Comparison of ENCODE assay signal across 8 mouse cellular contexts in genomic region chr2:118263151-118263913, GRCm38 (mm10). TPM values are rescaled to one million over a fixed set of nuclear protein-coding genes. Genes with fewer than 3 reads are reported as not detected.
DNase-seq lines count a peak whose midpoint lies in the region; TF ChIP-seq lines count a peak whose summit lies in the region.
"Had no signal": no experiment of that assay in that cellular context is flagged by ENCODE, and none has a peak within 500 bp of the region (broad histone marks: within the 10 kb centered on the region; RNA-seq: fewer than 3 reads in every experiment).

No protein-coding gene starts in this region.

- TF ChIP-seq RAD21 in MEL (IDR thresholded peaks at IDR 0.05; ENCODE audit: low read depth, low read length): peak; percentile 77

- no peak for TF ChIP-seq EP300 in MEL (IDR thresholded peaks at IDR 0.05; ENCODE audit: low read depth in 1 of 2, low read length in 2 of 2)

- H3K79me2 ChIP-seq in MEL (ENCODE audit: control insufficient read depth, insufficient read depth, low read length, poor library complexity): no peaks in the 10 kb centered on the region

- 0 out of 4 replicates have a peak, but pooled peaks cover 0 to 5% of the 10 kb centered on the region in 2 experiments for H3K4me1 ChIP-seq in MEL (ENCODE audit: control insufficient read depth in 1 of 2, insufficient read depth in 2 of 2, low read length in 2 of 2)

- peak; percentile 34 to 70 (median 48) for TF ChIP-seq CTCF in MEL (IDR thresholded peaks at IDR 0.05 in 2 of 3, conservative IDR thresholded peaks at IDR 0.05 in 1 of 3; ENCODE audit: control insufficient read depth in 1 of 3, insufficient read depth in 1 of 3, low read depth in 2 of 3, low read length in 3 of 3, poor library complexity in 1 of 3, severe bottlenecking in 1 of 3)

- no peak overlapping the region for H3K4me3 ChIP-seq in MEL (ENCODE audit: control insufficient read depth in 1 of 2, insufficient read depth in 1 of 2, low read depth in 2 of 2, low read length in 2 of 2)
- H3K4me3 ChIP-seq: limb, embryonic 13.5 days had no signal

- no peaks in the 10 kb centered on the region for H3K36me3 ChIP-seq in MEL (ENCODE audit: control insufficient read depth in 1 of 2, insufficient read depth in 2 of 2, low read length in 2 of 2)
- H3K36me3 ChIP-seq: limb, embryonic 13.5 days had no signal

- H3K27ac ChIP-seq in MEL (ENCODE audit: control insufficient read depth, low read depth, low read length): no peak overlapping the region
- H3K27ac ChIP-seq: limb, embryonic 13.5 days had no signal

- peaks cover 0 to 1% of the 10 kb centered on the region in 2 experiments; a peak in 1 of 4 replicates for H3K27me3 ChIP-seq in MEL (ENCODE audit: control insufficient read depth in 1 of 2, insufficient read depth in 2 of 2, low read length in 2 of 2)

- no peak overlapping the region for H3K9ac ChIP-seq in MEL (ENCODE audit: control insufficient read depth, low read depth, low read length, poor library complexity, severe bottlenecking)
- H3K9ac ChIP-seq: limb, embryonic 13.5 days had no signal

- H3K9me3 ChIP-seq in MEL (replicated peaks; ENCODE audit: insufficient read depth, low read length): no peaks in the 10 kb centered on the region
- H3K9me3 ChIP-seq: limb, embryonic 13.5 days had no signal

- TF ChIP-seq POLR2A in MEL (IDR thresholded peaks at IDR 0.05; ENCODE audit: control insufficient read depth in 1 of 2, insufficient read depth in 1 of 2, low read depth in 1 of 2, low read length in 2 of 2, poor library complexity in 1 of 2): no peak

- DNase-seq in CD4-positive, CD25-positive, alpha-beta regulatory T cell, adult 2 months (ENCODE audit: low read depth, low spot score): peak; percentile 71
- DNase-seq in MEL (ENCODE audit: low read depth, low spot score): peak; percentile 57
- DNase-seq in cerebellum, adult 9-10 months: peak; percentile 66
- peak; percentile 22 to 38 for DNase-seq in frontal cortex, postnatal 14 days (ENCODE audit: low spot score in 2 of 2)
- DNase-seq in kidney, postnatal 36 days: peak; percentile 53 to 68
- DNase-seq in lung, postnatal 14 days: peak; percentile 64
- DNase-seq in right cerebral cortex, adult 18-20 months: peak; percentile 47

TF ChIP-seq in MEL, 35 proteins besides CTCF, POLR2A, EP300 and RAD21:
- TF ChIP-seq USF2 (IDR thresholded peaks at IDR 0.05; ENCODE audit: borderline replicate concordance in 1 of 2, insufficient read depth in 1 of 2, low read depth in 1 of 2, low read length in 2 of 2) (no peak), ZKSCAN1 (IDR thresholded peaks at IDR 0.05; ENCODE audit: low read depth, low read length) (no peak), ZC3H11A (IDR thresholded peaks at IDR 0.05; ENCODE audit: low read depth, low read length) (peak; percentile 27; the same call in 1 of the 2 replicates), CHD2 (IDR thresholded peaks at IDR 0.05; ENCODE audit: low read length) (no peak), MAX (IDR thresholded peaks at IDR 0.05; ENCODE audit: low read length) (0 out of 2 replicates have a peak, but pooled peaks have one; percentile 14), ETS1 (IDR thresholded peaks at IDR 0.05; ENCODE audit: low read depth, low read length) (no peak), SMC3 (IDR thresholded peaks at IDR 0.05; ENCODE audit: low read depth, low read length) (peak; percentile 48)

RNA-seq across cellular contexts. Expression of gene Fsip1, which starts 6.6 kb away (rescaled TPM):
- not detected in 2 replicates for total RNA-seq in MEL (2012; rRNA removed)
- polyA plus RNA-seq in MEL (2012; ENCODE audit: insufficient read depth in 1 of 2, insufficient read length in 2 of 2, low read depth in 1 of 2, low replicate concordance in 2 of 2, missing spikeins in 1 of 2): not detected
